Mouse (Mus musculus) brown adipose tissue, adult 24 weeks (tissue): ENCODE data around the gene Tpi1. TPM values are rescaled to one million over a fixed set of nuclear protein-coding genes. Genes with fewer than 3 reads are reported as not detected.
"Not testable (repeated sequence)": the region's sequence is repeated elsewhere in the genome, so short reads cannot be mapped to it uniquely, and the experiment has no call there.

Experiments used
- H3K27ac ChIP-seq: fragments of 200-500 bp; replicated peaks from 2 replicates; pipeline ENCODE4 v1.5.1; 2012; ENCODE audit warnings: low read depth, mild to moderate bottlenecking, low read length
- H3K4me1 ChIP-seq: fragments of 200-500 bp; 2 replicates; pipeline ENCODE4 v1.6.1; 2012; ENCODE audit warnings: low read length, mixed read lengths; ENCODE audit not compliant: control insufficient read depth, insufficient read depth, insufficient read length
- H3K4me3 ChIP-seq: fragments of 200-500 bp; 2 replicates; pipeline ENCODE4 v1.5.1; 2012; ENCODE audit warnings: low read depth, mild to moderate bottlenecking, low read length, moderate library complexity; ENCODE audit not compliant: insufficient read depth
- polyA plus RNA-seq: library from polyadenylated mRNA; stranded (reverse); fragments of >200 nt; gene quantifications from 2 replicates; pipeline ENCODE4 v1.2.4, GENCODE M21; 2012; ENCODE audit not compliant: missing spikeins, insufficient read depth, insufficient read length

The Tpi1 gene
- polyA plus RNA-seq, 1 experiment: 573 TPM

GRCm38 (mm10) chr6:124807986-124808357, 6.1 kb downstream of the Tpi1 start:
- H3K4me3 ChIP-seq: peak overlapping the region; percentile 91; the same call in 1 of the 2 replicates
- no peak overlapping the region; the same call in 1 of the 2 replicates for H3K27ac ChIP-seq
- peaks cover 12% of the 10 kb centered on the region; the same call in 1 of the 2 replicates for H3K4me1 ChIP-seq

- Histone ChIP-seq H3K4me3 (no peak overlapping the region), H3K4me1 (peaks cover 10% of the 10 kb centered on the region; the same call in 1 of the 2 replicates), H3K27ac (no peak overlapping the region)
Measured at GRCm38 (mm10) chr6:124807366-124807765, 6.7 kb downstream of the Tpi1 start.

- Histone ChIP-seq H3K4me1 (peaks cover 10% of the 10 kb centered on the region; the same call in 1 of the 2 replicates), H3K4me3 (peak overlapping the region; percentile 43), H3K27ac (peak overlapping the region; percentile 79)
Measured at GRCm38 (mm10) chr6:124806446-124807140, 7.5 kb downstream of the Tpi1 start.

GRCm38 (mm10) chr6:124805341-124806321, 8.5 kb downstream of the Tpi1 start:
- Histone ChIP-seq H3K27ac (peak overlapping the region; percentile 87), H3K4me1 (peaks cover 10% of the 10 kb centered on the region; the same call in 1 of the 2 replicates), H3K4me3 (peak overlapping the region; percentile 64)

GRCm38 (mm10) chr6:124804341-124804740, 9.8 kb downstream of the Tpi1 start:
- H3K27ac ChIP-seq: no peak overlapping the region
- H3K4me1 ChIP-seq: peaks cover 7% of the 10 kb centered on the region; the same call in 1 of the 2 replicates
- H3K4me3 ChIP-seq: no peak overlapping the region

- H3K4me1 ChIP-seq, H3K4me3 ChIP-seq, H3K27ac ChIP-seq: not testable (repeated sequence)
Measured at GRCm38 (mm10) chr6:124803691-124804090, 10.4 kb downstream of the Tpi1 start.

- Histone ChIP-seq H3K4me1 (peaks cover 5% of the 10 kb centered on the region; the same call in 1 of the 2 replicates), H3K27ac (no peak overlapping the region), H3K4me3 (no peak overlapping the region)
Measured at GRCm38 (mm10) chr6:124803061-124803460, 11.0 kb downstream of the Tpi1 start.

GRCm38 (mm10) chr6:124802400-124802799, 11.7 kb downstream of the Tpi1 start:
- H3K4me3 ChIP-seq, H3K4me1 ChIP-seq, H3K27ac ChIP-seq: not testable (repeated sequence)

GRCm38 (mm10) chr6:124796200-124796599, 17.9 kb downstream of the Tpi1 start:
- Histone ChIP-seq H3K27ac (no peak overlapping the region), H3K4me3 (no peak overlapping the region)

GRCm38 (mm10) chr6:124795781-124796180, 18.3 kb downstream of the Tpi1 start:
- no peaks in the 10 kb centered on the region for H3K4me1 ChIP-seq
- H3K4me3 ChIP-seq: no peak overlapping the region
- no peak overlapping the region for H3K27ac ChIP-seq

More at GRCm38 (mm10) chr6:124796200-124796599, 17.9 kb downstream of the Tpi1 start:
- no peaks in the 10 kb centered on the region for H3K4me1 ChIP-seq

GRCm38 (mm10) chr6:124791911-124792310, 22.2 kb downstream of the Tpi1 start:
- H3K4me3 ChIP-seq: no peak overlapping the region
- no peak overlapping the region for H3K27ac ChIP-seq
- H3K4me1 ChIP-seq: no peaks in the 10 kb centered on the region

GRCm38 (mm10) chr6:124790121-124790520, 24.0 kb downstream of the Tpi1 start:
- no peak overlapping the region for H3K27ac ChIP-seq
- H3K4me1 ChIP-seq: no peaks in the 10 kb centered on the region
- no peak overlapping the region for H3K4me3 ChIP-seq

GRCm38 (mm10) chr6:124789519-124789918, 24.6 kb downstream of the Tpi1 start:
- Histone ChIP-seq H3K4me3 (no peak overlapping the region), H3K4me1 (no peaks in the 10 kb centered on the region), H3K27ac (no peak overlapping the region)

- H3K4me1 ChIP-seq: no peaks in the 10 kb centered on the region
- no peak overlapping the region for H3K27ac ChIP-seq
- H3K4me3 ChIP-seq: no peak overlapping the region
Measured at GRCm38 (mm10) chr6:124787722-124788121, 26.4 kb downstream of the Tpi1 start.

- Histone ChIP-seq H3K4me3 (no peak overlapping the region), H3K4me1 (no peaks in the 10 kb centered on the region), H3K27ac (no peak overlapping the region)
Measured at GRCm38 (mm10) chr6:124786756-124787420, 27.2 kb downstream of the Tpi1 start.
